Mouse (Mus musculus): ENCODE data around the gene Klhl2.

DNA sequence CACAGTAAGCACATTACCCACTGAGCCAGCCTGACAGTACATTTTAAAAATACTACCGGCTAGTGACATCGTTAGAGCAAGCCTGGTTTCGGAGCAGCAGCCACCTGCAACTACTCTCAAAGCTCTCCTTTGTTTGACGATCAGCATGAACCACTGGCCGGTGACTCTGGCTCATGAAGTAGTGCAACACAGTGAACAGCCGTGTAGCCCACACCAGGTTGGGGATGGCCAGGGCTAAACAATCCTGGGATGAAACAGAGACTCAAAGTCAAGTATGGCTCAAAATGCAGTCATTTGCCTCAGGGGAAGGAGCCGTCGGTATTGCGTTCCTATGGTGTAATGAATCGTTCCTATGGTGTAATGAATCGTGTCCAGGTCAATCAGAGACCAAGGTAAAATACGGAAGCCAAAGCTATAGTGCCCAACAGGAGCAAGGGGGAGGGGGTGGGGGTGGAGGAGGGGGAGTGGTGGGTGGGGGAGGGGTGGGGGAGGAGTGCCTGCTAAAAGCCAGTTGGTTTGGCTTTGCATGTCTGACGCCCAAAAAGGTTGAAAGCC is 17.2 kb downstream of the Klhl2 start:
- no peak for TF ChIP-seq CTCF (IDR thresholded peaks at IDR 0.05; ENCODE audit: borderline replicate concordance, extremely low read depth, insufficient read depth, insufficient read length)
- TF ChIP-seq POLR2A (IDR thresholded peaks at IDR 0.05; ENCODE audit: borderline replicate concordance, extremely low read depth, insufficient read depth, insufficient read length, poor library complexity, severe bottlenecking) = no peak

Measured in brain, embryonic 14.5 days (tissue).